ENCODE assay signal across 8 mouse cellular contexts in the genomic region with DNA sequence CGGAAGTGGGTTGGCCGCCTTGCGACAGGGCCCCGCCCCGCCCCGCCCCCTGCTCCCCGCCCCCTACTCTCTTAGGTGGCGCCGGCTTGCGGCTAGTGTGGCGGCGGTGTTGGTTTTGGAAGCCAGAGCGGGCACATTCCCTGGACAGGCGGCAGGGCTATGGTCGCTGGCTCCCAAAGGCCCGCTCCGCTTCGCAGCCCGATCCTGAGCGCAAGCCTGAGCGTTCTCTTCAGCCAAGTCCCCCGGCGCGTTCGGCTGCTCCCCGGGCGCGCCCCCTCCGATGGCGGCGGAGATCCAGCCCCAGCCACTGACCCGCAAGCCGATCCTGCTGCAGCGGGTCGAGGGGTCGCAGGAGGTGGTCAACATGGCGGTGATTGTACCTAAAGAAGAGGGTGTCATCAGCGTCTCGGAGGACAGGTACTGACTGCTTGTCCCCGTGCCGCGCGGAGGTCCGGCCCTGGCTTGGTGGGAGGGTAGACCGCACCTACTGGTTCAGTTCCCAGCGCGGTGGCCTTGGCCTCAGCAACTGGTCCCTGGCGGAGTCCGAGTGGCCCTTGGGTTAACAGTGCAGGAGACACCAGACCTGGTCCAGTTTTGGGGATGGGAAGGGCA. TPM values are rescaled to one million over a fixed set of nuclear protein-coding genes. Genes with fewer than 3 reads are reported as not detected.
DNase-seq lines count a peak whose midpoint lies in the region; ATAC-seq and TF ChIP-seq lines count a peak whose summit lies in the region.

A gene (plus strand): TSS at position 38 of the 612 bp plus-strand sequence.

- H3K27me3 ChIP-seq in Patski: no peaks in the 10 kb centered on the region
- H3K27me3 ChIP-seq in forebrain, embryonic 11.5 days (ENCODE audit: control insufficient read depth, insufficient read depth, low read length): no peaks in the 10 kb centered on the region
- no peaks in the 10 kb centered on the region for H3K27me3 ChIP-seq in hindbrain, embryonic 12.5 days
- H3K27me3 ChIP-seq in small intestine, adult 2 months (ENCODE audit: control insufficient read depth, insufficient read depth, low read length): no peaks in the 10 kb centered on the region

- H3K4me3 ChIP-seq in forebrain, embryonic 11.5 days (ENCODE audit: low read depth, low read length): peak within 1 kb of the TSS; percentile 88
- peak within 1 kb of the TSS; percentile 86 for H3K4me3 ChIP-seq in hindbrain, embryonic 12.5 days
- peak within 1 kb of the TSS; percentile 96 for H3K4me3 ChIP-seq in small intestine, adult 2 months (ENCODE audit: low read depth, low read length)

- ATAC-seq in Patski: peak; percentile 31
- ATAC-seq in forebrain, embryonic 11.5 days (replicated peaks; ENCODE audit: low FRiP score): peak; percentile 53
- ATAC-seq in hindbrain, embryonic 12.5 days (ENCODE audit: low FRiP score): peak; percentile 60

- in situ Hi-C loops in Patski (cut with MboI; ENCODE audit: low pct_unique_long_range_greater_than_20kb): loop anchor here (5.0 kb wide), 1 partner anchor 100 kb away; no protein-coding TSS in a partner anchor

- no peaks in the 10 kb centered on the region for H3K4me1 ChIP-seq in forebrain, embryonic 11.5 days (replicated peaks; ENCODE audit: control insufficient read depth, insufficient read depth, low read length)
- peaks cover 23% of the 10 kb centered on the region for H3K4me1 ChIP-seq in hindbrain, embryonic 12.5 days
- H3K4me1 ChIP-seq in small intestine, adult 2 months (ENCODE audit: control insufficient read depth, insufficient read depth, insufficient read length, low read length): no peaks in the 10 kb centered on the region; the same call in 1 of the 2 replicates

- peak; percentile 31; the same call in 1 of the 2 replicates for TF ChIP-seq POLR2A in small intestine, adult 2 months (IDR thresholded peaks at IDR 0.05; ENCODE audit: low read depth, low read length)

- H3K36me3 ChIP-seq in forebrain, embryonic 11.5 days (ENCODE audit: control insufficient read depth, insufficient read depth, low read length): no peaks in the 10 kb centered on the region
- H3K36me3 ChIP-seq in hindbrain, embryonic 12.5 days: no peaks in the 10 kb centered on the region
- H3K36me3 ChIP-seq in small intestine, adult 2 months (ENCODE audit: control insufficient read depth, insufficient read depth, low read length): no peaks in the 10 kb centered on the region

- peak within 1 kb of the TSS; percentile 70 for H3K4me2 ChIP-seq in forebrain, embryonic 11.5 days (ENCODE audit: low read depth, low read length, severe bottlenecking)
- H3K4me2 ChIP-seq in hindbrain, embryonic 12.5 days (replicated peaks): peak within 1 kb of the TSS; percentile 70

- H3K9me3 ChIP-seq in forebrain, embryonic 11.5 days (ENCODE audit: control insufficient read depth, low read length): no peaks in the 10 kb centered on the region
- H3K9me3 ChIP-seq in hindbrain, embryonic 12.5 days (replicated peaks): no peaks in the 10 kb centered on the region

- CTCF ChIA-PET in Patski (lab: Charles Lee): interaction anchor here (0.6 kb wide), 1 partner anchor 27 kb away, joined by 3 read pairs; no protein-coding TSS in a partner anchor

- POLR2A ChIA-PET in Patski (lab: Charles Lee): interaction anchor here (1.0 kb wide), 1 partner anchor 8 kb away, joined by 4 read pairs; no protein-coding TSS in a partner anchor

- no peak for TF ChIP-seq CTCF in Patski (IDR thresholded peaks at IDR 0.05)
- TF ChIP-seq CTCF in small intestine, adult 2 months (IDR thresholded peaks at IDR 0.05; ENCODE audit: extremely low read depth, insufficient read length, insufficient replicate concordance, low read depth, low read length): no peak

- WGBS in forebrain, embryonic 11.5 days: under 1% methylated on average over 42 of the region's 49 CpGs
- WGBS in hindbrain, embryonic 12.5 days: under 1% methylated on average over 49 of the region's 49 CpGs
- 1% methylated on average over 49 of the region's 49 CpGs for WGBS in small intestine, adult 2 months

- peak within 1 kb of the TSS; percentile 79 for H3K9ac ChIP-seq in forebrain, embryonic 11.5 days (ENCODE audit: low read length)
- H3K9ac ChIP-seq in hindbrain, embryonic 12.5 days: peak within 1 kb of the TSS; percentile 82

- DNase-seq in cerebellum, adult 11-12 months: peak; percentile 88
- no peak for DNase-seq in cerebellum, adult 9-11 months
- no peak for DNase-seq in Patski (ENCODE audit: low read depth, low spot score)
- peak; percentile 83 for DNase-seq in forebrain, embryonic 11.5 days (ENCODE audit: low spot score)
- peak; percentile 42 to 48 for DNase-seq in left cerebral cortex, adult 9 months (ENCODE audit: low spot score in 2 of 2)
- DNase-seq in lung, postnatal 36 days: peak; percentile 52

- H3K27ac ChIP-seq in forebrain, embryonic 11.5 days (ENCODE audit: low read depth, low read length): peak within 1 kb of the TSS; percentile 39; the same call in 1 of the 2 replicates
- H3K27ac ChIP-seq in hindbrain, embryonic 12.5 days: peak within 1 kb of the TSS; percentile 89
- peak within 1 kb of the TSS; percentile 73 for H3K27ac ChIP-seq in small intestine, adult 2 months (ENCODE audit: insufficient read depth, low read depth, low read length)

RNA-seq across cellular contexts. Expression of the gene that starts here (rescaled TPM):
- polyA plus RNA-seq in Patski (2021): 9.4 TPM
- polyA plus RNA-seq in forebrain, embryonic 11.5 days (2014; fragmentation: Nextera tagmentation; extraction: Ambion mirVana): 16.7 and 17.9 TPM in 2 replicates
- polyA plus RNA-seq in hindbrain, embryonic 12.5 days (2016; fragmentation: Nextera tagmentation; extraction: Ambion mirVana): 14.2 and 15.0 TPM in 2 replicates
- 1.5 and 2.6 TPM in 2 replicates for polyA plus RNA-seq in small intestine, adult 2 months (2012; rRNA removed)

Comparison
In these comparisons a context has a peak if more than half of its experiments do, and no peak if none do; other contexts are left out.
1. DNase-seq: peak in cerebellum, adult 11-12 months (single experiment), forebrain, embryonic 11.5 days (single experiment), left cerebral cortex, adult 9 months (2 of 2) and lung, postnatal 36 days (single experiment); none in cerebellum, adult 9-11 months (single experiment) and Patski (single experiment).
2. H3K27ac ChIP-seq: peak in every context shown above with its lines; median percentile 89 in hindbrain, embryonic 12.5 days; 73 in small intestine, adult 2 months; 39 in forebrain, embryonic 11.5 days.
3. Peak in every context shown above with its lines, with median percentiles within 50 percentile points of each other: ATAC-seq and H3K4me3 ChIP-seq.